Mouse (Mus musculus) limb, embryonic 15.5 days (tissue): Measurements from ENCODE around the gene Cog6. TPM values are rescaled to one million over a fixed set of nuclear protein-coding genes. Genes with fewer than 3 reads are reported as not detected.
A peak's percentile ranks its signal among the peaks of the same experiment; 100 is the strongest.

ENCODE experiments used
- ATAC-seq: fragments of 200-750 bp; cut with Nextera tagmentation; 2 replicates; pipeline ENCODE4 v1.8.0; 2017; ENCODE audit warnings: low read depth, moderate TSS enrichment; ENCODE audit not compliant: insufficient number of reproducible peaks, low FRiP score, low TSS enrichment
- H3K27ac ChIP-seq: fragments of 300-500 bp; sonication (generic); 2 replicates; pipeline ENCODE4 v1.5.1; 2015; ENCODE audit warnings: moderate library complexity, mild to moderate bottlenecking, inconsistent platforms
- H3K27me3 ChIP-seq: fragments of 300-500 bp; sonication (generic); 2 replicates; pipeline ENCODE4 v1.6.1; 2015; ENCODE audit warnings: inconsistent platforms
- H3K36me3 ChIP-seq: fragments of 300-500 bp; sonication (generic); 2 replicates; pipeline ENCODE4 v1.6.1; 2015; ENCODE audit warnings: inconsistent platforms
- H3K4me1 ChIP-seq: fragments of 300-500 bp; sonication (generic); 2 replicates; pipeline ENCODE4 v1.6.1; 2015; ENCODE audit warnings: inconsistent platforms
- H3K4me2 ChIP-seq: fragments of 300-500 bp; sonication (generic); 2 replicates; pipeline ENCODE4 v1.6.1; 2015; ENCODE audit warnings: mild to moderate bottlenecking, inconsistent platforms
- H3K4me3 ChIP-seq: fragments of 300-500 bp; sonication (generic); 2 replicates; pipeline ENCODE4 v1.5.1; 2015; ENCODE audit warnings: mild to moderate bottlenecking, inconsistent platforms
- H3K9ac ChIP-seq: fragments of 300-500 bp; sonication (generic); 2 replicates; pipeline ENCODE4 v1.6.1; 2015; ENCODE audit warnings: inconsistent platforms
- H3K9me3 ChIP-seq: fragments of 300-500 bp; sonication (generic); 2 replicates; pipeline ENCODE4 v1.6.1; 2016; ENCODE audit warnings: inconsistent platforms
- WGBS: fragments of 180-500 bp; shearing (Covaris S2); methylation state at CpG from one replicate; pipeline ENCODE4 v1.1.7; 2015; 5-methylcytosine and 5-hydroxymethylcytosine counted together
- polyA plus RNA-seq: library from polyadenylated mRNA; unstranded; fragments of >200 nt; fragmentation: Nextera tagmentation; extraction: Ambion mirVana; gene quantifications from 2 replicates; pipeline ENCODE4 v1.2.1, GENCODE M21; 2015

The Cog6 gene
- polyA plus RNA-seq = 49.6 and 50.6 TPM in 2 replicates

DNA sequence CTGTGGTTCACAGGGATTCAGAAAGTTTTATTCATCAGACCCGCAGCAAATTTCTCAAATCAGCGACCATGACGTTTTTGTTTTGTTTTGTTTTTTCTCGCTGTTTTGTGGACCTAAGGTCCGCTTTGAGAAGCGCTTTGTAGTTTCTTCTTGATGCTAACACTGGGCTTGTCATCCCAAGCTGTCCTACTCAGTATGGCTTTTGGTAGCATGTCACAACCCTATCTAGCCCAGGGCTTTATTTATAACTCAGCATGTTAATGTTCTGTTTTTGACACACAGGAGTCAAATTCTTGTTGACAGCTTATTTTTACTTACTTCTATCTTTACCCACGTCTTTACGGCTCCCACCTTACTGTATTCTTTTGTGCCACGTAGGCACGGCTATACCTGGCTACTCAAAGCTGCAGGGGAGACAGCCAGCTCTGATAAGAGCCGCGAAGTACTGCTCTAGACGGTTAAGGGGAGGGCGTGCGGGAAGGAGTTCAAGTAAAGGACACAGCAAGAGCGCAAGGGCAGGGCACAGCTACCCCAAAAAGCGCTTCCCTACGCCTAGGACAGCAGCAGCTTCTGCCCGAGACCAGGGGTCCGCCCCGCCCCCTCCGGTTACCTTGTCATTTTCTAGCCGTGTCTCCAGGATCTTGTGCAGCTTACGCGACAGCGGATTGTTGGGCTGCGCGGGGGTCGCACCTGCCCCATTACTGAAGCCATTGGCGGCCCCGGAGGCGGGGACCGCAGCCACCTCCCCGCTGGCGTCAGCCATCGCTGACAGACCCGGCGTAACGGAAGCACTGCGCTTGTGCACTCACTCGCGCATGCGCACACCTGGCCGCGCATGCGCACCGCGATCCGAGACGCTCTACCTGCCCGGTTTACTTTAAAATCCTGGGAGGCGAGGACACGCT is at the start of gene Cog6:
TSS of gene Cog6 (minus strand) at position 802 of the 905 bp plus-strand sequence.
- ATAC-seq = peak; percentile 79
- Histone ChIP-seq H3K9ac (peak within 1 kb of the TSS; percentile 43), H3K36me3 (peaks cover 20% of the 10 kb centered on the region), H3K4me1 (peaks cover 6% of the 10 kb centered on the region), H3K27me3 (no peaks in the 10 kb centered on the region), H3K27ac (no peak within 1 kb of the TSS), H3K4me3 (peak within 1 kb of the TSS; percentile 78), H3K4me2 (peak within 1 kb of the TSS; percentile 67), H3K9me3 (no peaks in the 10 kb centered on the region)
- 6% methylated on average over 53 of the region's 53 CpGs for WGBS

DNA sequence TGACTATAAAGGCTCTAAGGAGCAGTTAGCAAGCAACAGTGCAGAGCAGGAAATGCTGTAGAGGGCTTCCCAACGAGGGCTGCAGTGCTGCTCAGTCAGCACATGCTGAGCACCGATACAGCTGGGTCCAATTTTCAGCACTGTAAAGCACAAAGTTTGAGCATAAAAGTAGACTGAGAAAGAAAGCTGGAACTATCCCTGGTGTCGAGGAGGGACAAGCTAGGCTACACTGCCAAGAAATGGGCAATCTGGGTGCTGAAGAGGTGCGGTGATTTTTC is 49.0 kb upstream of the Cog6 start:
- 29% methylated on average over 4 of the region's 4 CpGs for WGBS
- peaks cover 32% of the 10 kb centered on the region for H3K4me1 ChIP-seq
- H3K36me3 ChIP-seq = no peaks in the 10 kb centered on the region
- H3K4me3 ChIP-seq = no peak overlapping the region
- no peak overlapping the region for H3K27ac ChIP-seq
- H3K27me3 ChIP-seq = no peaks in the 10 kb centered on the region
- 0 out of 2 replicates have a peak, but pooled peaks have one; percentile 19 for ATAC-seq
- no peaks in the 10 kb centered on the region for H3K9me3 ChIP-seq
- H3K4me2 ChIP-seq = no peak overlapping the region
- no peak overlapping the region for H3K9ac ChIP-seq

GRCm38 (mm10) chr3:53065267-53066094 is 48.4 kb upstream of the Cog6 start:
- Histone ChIP-seq H3K9me3 (no peaks in the 10 kb centered on the region), H3K27me3 (no peaks in the 10 kb centered on the region), H3K4me3 (no peak overlapping the region), H3K4me1 (peaks cover 32% of the 10 kb centered on the region), H3K27ac (no peak overlapping the region), H3K4me2 (no peak overlapping the region), H3K9ac (no peak overlapping the region), H3K36me3 (no peaks in the 10 kb centered on the region)
- 0 out of 2 replicates have a peak, but pooled peaks have one; percentile 24 for ATAC-seq
- WGBS = 47% methylated on average over 13 of the region's 13 CpGs

- H3K4me3 ChIP-seq = no peak overlapping the region
- ATAC-seq = no peak
- no peaks in the 10 kb centered on the region for H3K9me3 ChIP-seq
- no peaks in the 10 kb centered on the region for H3K36me3 ChIP-seq
- WGBS = 32% methylated on average over 13 of the region's 13 CpGs
- peaks cover 49% of the 10 kb centered on the region for H3K4me1 ChIP-seq
- H3K9ac ChIP-seq = no peak overlapping the region
- no peak overlapping the region for H3K4me2 ChIP-seq
- H3K27ac ChIP-seq = peak overlapping the region; percentile 1; the same call in 1 of the 2 replicates
- H3K27me3 ChIP-seq = no peaks in the 10 kb centered on the region
Measured at GRCm38 (mm10) chr3:53063423-53064147, 46.5 kb upstream of the Cog6 start.

GRCm38 (mm10) chr3:53059959-53060358 is 42.9 kb upstream of the Cog6 start:
- H3K27ac ChIP-seq = peak overlapping the region; percentile 38; the same call in 1 of the 2 replicates
- 55% methylated on average over 2 of the region's 2 CpGs for WGBS

DNA sequence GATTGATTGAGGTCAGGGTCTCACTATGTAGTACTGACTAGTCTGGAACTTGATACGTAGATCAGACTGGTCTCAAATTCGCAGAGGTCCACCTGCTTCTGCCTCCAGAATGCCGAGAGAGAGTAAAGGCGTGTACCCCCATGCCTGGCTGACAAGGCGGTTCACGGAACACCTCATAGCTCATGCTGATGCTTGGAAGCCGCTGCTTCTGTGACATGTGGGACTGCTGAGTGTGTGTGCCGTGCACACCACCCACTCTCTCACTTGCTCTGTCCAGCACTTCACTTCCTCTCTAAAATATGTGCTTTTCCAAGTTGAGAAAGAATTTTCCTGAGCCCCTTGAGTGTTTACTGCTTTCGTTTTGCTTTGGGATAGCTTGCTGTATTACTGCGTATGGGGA is 39.4 kb upstream of the Cog6 start:
- H3K27me3 ChIP-seq = no peaks in the 10 kb centered on the region
- no peak overlapping the region for H3K4me2 ChIP-seq
- H3K4me1 ChIP-seq = peaks cover 35% of the 10 kb centered on the region
- ATAC-seq = no peak
- WGBS = 66% methylated on average over 10 of the region's 10 CpGs
- H3K4me3 ChIP-seq = no peak overlapping the region
- H3K9me3 ChIP-seq = no peaks in the 10 kb centered on the region
- H3K36me3 ChIP-seq = no peaks in the 10 kb centered on the region
- H3K9ac ChIP-seq = no peak overlapping the region
- H3K27ac ChIP-seq = no peak overlapping the region

More at GRCm38 (mm10) chr3:53059959-53060358, 42.9 kb upstream of the Cog6 start:
- H3K27me3 ChIP-seq = no peaks in the 10 kb centered on the region
- H3K4me3 ChIP-seq = no peak overlapping the region
- no peaks in the 10 kb centered on the region for H3K36me3 ChIP-seq
- H3K4me2 ChIP-seq = no peak overlapping the region
- no peak overlapping the region for H3K9ac ChIP-seq
- no peaks in the 10 kb centered on the region for H3K9me3 ChIP-seq
- H3K4me1 ChIP-seq = peaks cover 47% of the 10 kb centered on the region
- no peak for ATAC-seq

DNA sequence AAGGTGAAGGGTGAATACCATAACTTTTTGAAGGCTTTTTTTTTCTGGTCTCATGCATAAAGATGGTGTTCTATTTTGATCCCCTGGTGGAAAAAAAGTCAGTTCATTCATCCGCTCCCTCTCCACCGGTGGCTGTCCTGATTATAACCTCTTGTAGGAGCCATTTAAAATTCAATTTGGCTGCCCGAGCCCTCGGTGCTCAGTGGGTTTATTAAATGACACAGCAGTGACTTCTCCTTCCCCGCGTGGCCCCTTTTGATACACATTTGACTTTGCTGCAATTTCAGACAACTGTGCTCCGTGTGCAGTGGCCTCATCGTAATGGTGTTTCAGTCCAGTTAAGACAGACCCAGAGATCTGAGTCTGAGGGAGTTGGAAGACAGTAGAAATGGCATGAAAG is 35.3 kb upstream of the Cog6 start:
- H3K4me2 ChIP-seq = no peak overlapping the region
- no peak overlapping the region for H3K4me3 ChIP-seq
- H3K27me3 ChIP-seq = no peaks in the 10 kb centered on the region
- H3K9me3 ChIP-seq = no peaks in the 10 kb centered on the region
- H3K36me3 ChIP-seq = no peaks in the 10 kb centered on the region
- H3K27ac ChIP-seq = no peak overlapping the region
- H3K9ac ChIP-seq = no peak overlapping the region
- WGBS = 57% methylated on average over 8 of the region's 8 CpGs
- H3K4me1 ChIP-seq = peaks cover 18% of the 10 kb centered on the region
- no peak for ATAC-seq

DNA sequence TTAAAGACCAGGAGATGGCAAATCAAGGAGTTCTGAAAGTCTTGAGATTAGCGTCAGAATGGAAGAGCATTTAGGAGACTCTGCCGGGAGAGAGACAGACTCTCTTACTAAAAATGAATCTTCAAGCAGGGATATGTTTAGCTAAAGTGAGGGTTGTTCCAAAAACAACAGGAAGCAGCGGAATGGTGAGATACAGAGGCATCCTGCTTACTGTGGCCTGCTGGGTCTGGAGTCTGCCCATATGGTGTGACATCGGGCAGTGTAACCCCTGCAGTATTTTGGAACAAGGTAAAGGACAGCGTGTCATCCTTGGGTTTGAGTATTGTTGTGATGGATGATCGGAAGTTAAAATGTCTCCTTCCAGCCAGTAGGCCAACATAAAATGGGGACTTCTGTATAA is 29.3 kb upstream of the Cog6 start:
- Histone ChIP-seq H3K27ac (no peak overlapping the region), H3K4me2 (no peak overlapping the region), H3K4me1 (peaks cover 17% of the 10 kb centered on the region), H3K9ac (no peak overlapping the region), H3K27me3 (no peaks in the 10 kb centered on the region), H3K9me3 (no peaks in the 10 kb centered on the region), H3K4me3 (no peak overlapping the region), H3K36me3 (no peaks in the 10 kb centered on the region)
- no peak for ATAC-seq
- 84% methylated on average over 6 of the region's 6 CpGs for WGBS

DNA sequence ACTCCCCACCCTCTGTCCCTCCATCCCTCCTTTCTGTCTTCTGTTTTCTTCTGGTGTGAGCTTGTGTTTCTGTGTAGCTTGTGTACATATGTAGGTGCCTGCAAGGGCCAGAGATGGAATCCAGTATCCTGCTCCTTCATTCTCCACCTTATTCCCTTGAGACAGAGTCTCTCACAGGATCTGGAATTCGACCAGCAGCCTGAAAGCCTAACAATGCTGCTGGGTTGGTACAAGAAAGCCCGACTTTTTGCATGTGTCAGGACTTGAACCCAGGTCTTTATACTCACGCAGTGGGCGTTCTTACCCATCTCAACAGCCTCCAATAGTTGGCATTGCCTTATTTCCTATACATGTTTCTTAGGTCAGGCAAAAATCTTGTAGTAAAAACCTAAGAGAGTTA is 28.7 kb upstream of the Cog6 start:
- 84% methylated on average over 4 of the region's 4 CpGs for WGBS

DNA sequence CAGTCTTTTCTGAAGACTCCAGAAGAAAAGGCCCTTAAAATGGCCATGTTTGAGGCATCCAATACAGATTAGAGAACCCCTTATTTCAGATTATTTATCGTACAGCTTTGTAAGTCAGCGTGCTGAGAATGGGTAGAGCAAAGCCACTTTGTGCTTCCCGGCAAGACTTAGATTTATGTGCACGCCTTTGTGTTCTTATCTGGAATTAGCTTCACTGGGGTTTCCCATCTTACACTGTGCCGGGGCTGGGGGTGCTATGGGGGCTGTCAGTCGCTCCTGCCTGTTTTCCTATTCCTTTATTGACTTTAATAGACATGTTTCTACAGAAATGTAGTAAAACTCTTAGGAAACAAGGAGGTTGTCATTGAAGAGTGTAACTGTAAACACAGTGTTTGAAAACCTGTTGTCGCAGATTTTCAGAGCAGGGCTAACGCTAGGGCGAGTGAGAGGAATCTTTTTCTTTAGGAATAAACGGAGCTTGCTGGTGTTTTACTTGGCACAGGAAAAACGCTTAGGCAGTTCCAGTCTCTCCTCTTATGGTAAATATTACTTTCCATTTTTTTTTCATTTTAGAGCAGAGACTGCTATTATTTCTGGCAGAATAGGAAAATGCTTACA is 27.8 kb upstream of the Cog6 start:
- ATAC-seq = no peak
- H3K9ac ChIP-seq = no peak overlapping the region
- peaks cover 27% of the 10 kb centered on the region for H3K4me1 ChIP-seq
- no peaks in the 10 kb centered on the region for H3K9me3 ChIP-seq
- H3K4me3 ChIP-seq = peak overlapping the region; percentile 79
- H3K36me3 ChIP-seq = no peaks in the 10 kb centered on the region
- H3K27me3 ChIP-seq = no peaks in the 10 kb centered on the region
- 25% methylated on average over 11 of the region's 11 CpGs for WGBS
- peak overlapping the region; percentile 78 for H3K27ac ChIP-seq
- H3K4me2 ChIP-seq = peak overlapping the region; percentile 82

More for the DNA sequence above, 28.7 kb upstream of the Cog6 start:
- Histone ChIP-seq H3K27me3 (no peaks in the 10 kb centered on the region), H3K36me3 (no peaks in the 10 kb centered on the region), H3K4me3 (no peak overlapping the region), H3K4me2 (no peak overlapping the region), H3K27ac (no peak overlapping the region), H3K9ac (no peak overlapping the region), H3K9me3 (no peaks in the 10 kb centered on the region), H3K4me1 (peaks cover 23% of the 10 kb centered on the region)
- ATAC-seq = no peak

DNA sequence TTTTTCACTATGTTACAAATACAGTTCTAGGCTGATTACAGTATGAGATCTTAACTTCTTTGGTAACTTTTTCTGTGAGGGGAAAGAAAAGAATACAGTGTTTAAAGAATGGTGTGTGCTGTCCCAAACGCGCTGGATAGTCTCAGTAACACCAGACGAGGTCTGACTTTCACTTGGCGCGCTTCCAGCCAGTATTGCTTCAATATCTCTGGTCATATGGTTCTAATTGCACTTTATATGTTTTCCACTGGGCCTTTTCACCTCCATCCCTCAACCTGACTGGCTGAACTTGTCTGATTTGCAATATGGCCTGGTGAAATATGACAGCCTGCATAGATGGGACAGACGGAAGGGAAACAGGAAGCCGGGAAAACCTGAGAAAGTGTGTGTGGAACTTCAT is 27.2 kb upstream of the Cog6 start:
- H3K4me3 ChIP-seq = peak overlapping the region; percentile 79
- H3K9me3 ChIP-seq = no peaks in the 10 kb centered on the region
- no peak for ATAC-seq
- no peaks in the 10 kb centered on the region for H3K27me3 ChIP-seq
- peak overlapping the region; percentile 78 for H3K27ac ChIP-seq
- WGBS = 24% methylated on average over 7 of the region's 7 CpGs
- no peak overlapping the region for H3K9ac ChIP-seq
- peak overlapping the region; percentile 82 for H3K4me2 ChIP-seq
- no peaks in the 10 kb centered on the region for H3K36me3 ChIP-seq
- H3K4me1 ChIP-seq = peaks cover 27% of the 10 kb centered on the region
